Mouse (Mus musculus) lung, adult 2 months (tissue): ENCODE data around the gene Slc25a45.

Source experiments
- CTCF ChIP-seq: fragments of 200-500 bp; IDR thresholded peaks from 2 replicates; pipeline ENCODE4 v1.5.1; 2011; ENCODE audit warnings: mild to moderate bottlenecking, low read length, control low read depth; ENCODE audit not compliant: insufficient read depth
- POLR2A ChIP-seq: fragments of 200-500 bp; IDR thresholded peaks from 2 replicates; pipeline ENCODE4 v1.6.1; 2011; ENCODE audit warnings: low read depth, mild to moderate bottlenecking, control low read depth, low read length, borderline replicate concordance; ENCODE audit errors: extremely low read depth

- no peak for TF ChIP-seq POLR2A
- no peak for TF ChIP-seq CTCF
Observed at GRCm38 (mm10) chr19:5883935-5884334, 6.3 kb downstream of the Slc25a45 start.
